Mouse (Mus musculus): ENCODE measurements around the gene Plpp1. TPM values are rescaled to one million over a fixed set of nuclear protein-coding genes. Genes with fewer than 3 reads are reported as not detected.
A peak's percentile ranks its signal among the peaks of the same experiment; 100 is the strongest.

Plpp1 gene
- total and polyA plus RNA-seq, 3 experiments, result 51.5 to 70.0 (median 51.6) TPM

- 11% methylated on average over 1 of the region's 1 CpGs for WGBS
- Histone ChIP-seq H3K4me3 (no peak overlapping the region), H3K9ac (ENCODE audit: low read depth, low read length) (0 out of 2 replicates have a peak overlapping the region, but pooled peaks have one; percentile 13), H3K36me3 (ENCODE audit: control insufficient read depth, insufficient read depth, low read length) (peaks cover 19% of the 10 kb centered on the region), H3K79me2 (replicated peaks; ENCODE audit: control insufficient read depth, insufficient read depth, low read length) (no peaks in the 10 kb centered on the region), H3K4me1 (ENCODE audit: control insufficient read depth, insufficient read depth, low read length) (peaks cover 47% of the 10 kb centered on the region), H3K27me3 (ENCODE audit: control insufficient read depth, insufficient read depth, low read length) (no peaks in the 10 kb centered on the region), H3K27ac (peak overlapping the region; percentile 96)
- no peak for DNase-seq
- no peak for TF ChIP-seq EP300 (IDR thresholded peaks at IDR 0.05; ENCODE audit: insufficient read depth, low read depth, low read length)
- TF ChIP-seq CTCF (IDR thresholded peaks at IDR 0.05), result no peak
- TF ChIP-seq POLR2A (IDR thresholded peaks at IDR 0.05; ENCODE audit: insufficient read depth, low read depth, low read length), result no peak
- intact Hi-C loops (cut with DNase I), result loop anchor here (5.0 kb wide), 1 partner anchor 39 kb away; no protein-coding TSS in a partner anchor
Measured at GRCm38 (mm10) chr13:112761787-112762186, 38.8 kb upstream of the Plpp1 start.

DNA sequence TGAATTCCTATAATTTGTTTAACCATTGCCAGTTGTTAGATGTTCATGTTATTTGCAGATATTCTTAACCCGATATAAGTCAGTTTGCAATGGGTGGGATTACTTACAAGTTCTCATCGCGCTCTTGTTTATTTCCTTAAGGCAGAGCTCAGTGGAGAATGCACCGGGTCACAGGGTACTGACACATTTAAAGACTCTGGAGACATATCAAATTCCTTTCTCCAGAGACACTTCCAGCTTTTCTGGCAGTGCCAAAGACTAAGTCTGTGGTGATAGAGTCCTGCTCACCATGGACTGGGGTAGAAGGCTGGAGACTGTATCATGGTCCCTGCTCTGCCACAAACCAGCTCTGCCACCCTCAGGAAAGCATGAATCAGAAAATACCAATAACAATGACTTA, 38.0 kb upstream of the Plpp1 start:
- TF ChIP-seq CTCF (IDR thresholded peaks at IDR 0.05) (no peak), POLR2A (IDR thresholded peaks at IDR 0.05; ENCODE audit: insufficient read depth, low read depth, low read length) (no peak), EP300 (IDR thresholded peaks at IDR 0.05; ENCODE audit: insufficient read depth, low read depth, low read length) (no peak)
- no peak overlapping the region for H3K9ac ChIP-seq (ENCODE audit: low read depth, low read length)
- H3K27ac ChIP-seq, result peak overlapping the region; percentile 96
- peaks cover 19% of the 10 kb centered on the region for H3K36me3 ChIP-seq (ENCODE audit: control insufficient read depth, insufficient read depth, low read length)
- DNase-seq, result no peak
- intact Hi-C loops (cut with DNase I), result loop anchor here (5.0 kb wide), 1 partner anchor 40 kb away; no protein-coding TSS in a partner anchor
- 15% methylated on average over 4 of the region's 4 CpGs for WGBS
- H3K4me1 ChIP-seq (ENCODE audit: control insufficient read depth, insufficient read depth, low read length), result peaks cover 47% of the 10 kb centered on the region
- H3K27me3 ChIP-seq (ENCODE audit: control insufficient read depth, insufficient read depth, low read length), result no peaks in the 10 kb centered on the region
- no peaks in the 10 kb centered on the region for H3K79me2 ChIP-seq (replicated peaks; ENCODE audit: control insufficient read depth, insufficient read depth, low read length)
- no peak overlapping the region for H3K4me3 ChIP-seq

DNA sequence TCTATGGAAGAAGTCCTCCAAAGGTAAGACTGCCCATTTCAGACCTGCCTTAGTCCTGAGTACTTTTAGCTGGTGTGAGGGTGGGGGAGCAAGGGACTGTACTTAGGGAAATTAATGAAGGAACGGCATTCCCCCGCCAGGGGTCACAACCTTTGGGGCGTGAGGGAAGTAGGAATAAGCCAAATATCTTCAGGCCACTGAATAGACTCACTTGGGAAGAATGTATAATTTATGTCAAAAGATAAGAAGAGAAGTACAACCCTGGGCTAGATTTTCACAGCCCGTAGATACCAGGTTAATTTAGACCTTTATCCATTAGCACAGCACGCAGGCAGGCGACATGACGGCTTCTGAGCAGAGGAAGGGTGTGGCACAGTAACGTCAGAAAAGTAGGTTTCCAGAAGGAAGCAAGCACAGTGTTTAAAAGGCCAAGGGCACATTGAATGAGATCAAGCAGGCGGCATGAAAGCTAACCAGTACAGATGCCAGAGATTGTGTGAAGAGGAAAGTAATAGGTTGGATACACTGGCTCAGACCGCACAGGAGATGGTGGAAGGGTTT, 37.0 kb upstream of the Plpp1 start:
- peak in 1 of 2 experiments; percentile 47 for DNase-seq
- Histone ChIP-seq H3K9ac (ENCODE audit: low read depth, low read length) (no peak overlapping the region), H3K4me3 (no peak overlapping the region), H3K4me1 (ENCODE audit: control insufficient read depth, insufficient read depth, low read length) (peaks cover 45% of the 10 kb centered on the region), H3K79me2 (replicated peaks; ENCODE audit: control insufficient read depth, insufficient read depth, low read length) (no peaks in the 10 kb centered on the region), H3K27ac (peak overlapping the region; percentile 96), H3K36me3 (ENCODE audit: control insufficient read depth, insufficient read depth, low read length) (peaks cover 19% of the 10 kb centered on the region), H3K27me3 (ENCODE audit: control insufficient read depth, insufficient read depth, low read length) (no peaks in the 10 kb centered on the region)
- TF ChIP-seq EP300 (IDR thresholded peaks at IDR 0.05; ENCODE audit: insufficient read depth, low read depth, low read length) (0 out of 2 replicates have a peak, but pooled peaks have one; percentile 53), CTCF (IDR thresholded peaks at IDR 0.05) (peak; percentile 33), POLR2A (IDR thresholded peaks at IDR 0.05; ENCODE audit: insufficient read depth, low read depth, low read length) (no peak)
- intact Hi-C loops (cut with DNase I), result loop anchor here (1.0 to 5.0 kb wide), 3 partner anchors 12 to 41 kb away; partner anchors contain the start of gene Plpp1
- WGBS, result 27% methylated on average over 10 of the region's 10 CpGs

- no peaks in the 10 kb centered on the region for H3K79me2 ChIP-seq (replicated peaks; ENCODE audit: control insufficient read depth, insufficient read depth, low read length)
- H3K9ac ChIP-seq (ENCODE audit: low read depth, low read length), result no peak overlapping the region
- H3K36me3 ChIP-seq (ENCODE audit: control insufficient read depth, insufficient read depth, low read length), result peaks cover 19% of the 10 kb centered on the region
- intact Hi-C loops (cut with DNase I), result loop anchor here (1.0 to 5.0 kb wide), 3 partner anchors 13 to 42 kb away; partner anchors contain the start of gene Plpp1
- peak; percentile 33; the same call in 1 of the 2 replicates for TF ChIP-seq POLR2A (IDR thresholded peaks at IDR 0.05; ENCODE audit: insufficient read depth, low read depth, low read length)
- TF ChIP-seq EP300 (IDR thresholded peaks at IDR 0.05; ENCODE audit: insufficient read depth, low read depth, low read length), result peak; percentile 92
- no peak for TF ChIP-seq CTCF (IDR thresholded peaks at IDR 0.05)
- H3K4me1 ChIP-seq (ENCODE audit: control insufficient read depth, insufficient read depth, low read length), result peaks cover 41% of the 10 kb centered on the region
- 14% methylated on average over 5 of the region's 5 CpGs for WGBS
- 0 out of 2 replicates have a peak overlapping the region, but pooled peaks have one; percentile 8 for H3K4me3 ChIP-seq
- DNase-seq, result peak in 1 of 2 experiments; percentile 74
- H3K27ac ChIP-seq, result peak overlapping the region; percentile 96
- no peaks in the 10 kb centered on the region for H3K27me3 ChIP-seq (ENCODE audit: control insufficient read depth, insufficient read depth, low read length)
Measured at GRCm38 (mm10) chr13:112764556-112764955, 36.0 kb upstream of the Plpp1 start.

GRCm38 (mm10) chr13:112765654-112766053, 34.9 kb upstream of the Plpp1 start:
- Histone ChIP-seq H3K4me3 (no peak overlapping the region), H3K9ac (ENCODE audit: low read depth, low read length) (no peak overlapping the region), H3K79me2 (replicated peaks; ENCODE audit: control insufficient read depth, insufficient read depth, low read length) (no peaks in the 10 kb centered on the region), H3K27me3 (ENCODE audit: control insufficient read depth, insufficient read depth, low read length) (no peaks in the 10 kb centered on the region), H3K4me1 (ENCODE audit: control insufficient read depth, insufficient read depth, low read length) (peaks cover 39% of the 10 kb centered on the region), H3K27ac (peak overlapping the region; percentile 96), H3K36me3 (ENCODE audit: control insufficient read depth, insufficient read depth, low read length) (peaks cover 25% of the 10 kb centered on the region)
- intact Hi-C loops (cut with DNase I), result loop anchor here (2.0 kb wide), 1 partner anchor 35 kb away; the partner anchor contains the start of gene Plpp1
- no peak for TF ChIP-seq EP300 (IDR thresholded peaks at IDR 0.05; ENCODE audit: insufficient read depth, low read depth, low read length)
- TF ChIP-seq CTCF (IDR thresholded peaks at IDR 0.05), result no peak
- no peak for TF ChIP-seq POLR2A (IDR thresholded peaks at IDR 0.05; ENCODE audit: insufficient read depth, low read depth, low read length)
- 32% methylated on average over 3 of the region's 3 CpGs for WGBS
- no peak for DNase-seq
